Mouse (Mus musculus) embryonic fibroblast, embryonic 13.5 days (primary cell): ENCODE results near the gene Pou5f1. TPM values are rescaled to one million over a fixed set of nuclear protein-coding genes. Genes with fewer than 3 reads are reported as not detected.

Source experiments
- H3K27ac ChIP-seq: 2 replicates; pipeline ENCODE4 v1.5.1; 2012; ENCODE audit warnings: low read length, control low read depth, inconsistent platforms; ENCODE audit not compliant: insufficient read depth
- H3K4me1 ChIP-seq: 2 replicates; pipeline ENCODE4 v1.6.1; 2011; ENCODE audit warnings: low read length; ENCODE audit not compliant: control insufficient read depth, insufficient read depth
- H3K4me3 ChIP-seq: 2 replicates; pipeline ENCODE4 v1.5.1; 2011; ENCODE audit warnings: mild to moderate bottlenecking, control low read depth, low read length; ENCODE audit not compliant: insufficient read depth
- CTCF ChIP-seq: IDR thresholded peaks from 2 replicates; pipeline ENCODE4 v1.5.1; 2011; ENCODE audit warnings: mild to moderate bottlenecking, control low read depth, low read length, moderate library complexity, borderline replicate concordance; ENCODE audit not compliant: insufficient read depth
- POLR2A ChIP-seq: IDR thresholded peaks from 2 replicates; pipeline ENCODE4 v1.6.1; 2011; ENCODE audit warnings: low read depth, mild to moderate bottlenecking, control low read depth, low read length, moderate library complexity
- polyA plus RNA-seq: library from polyadenylated mRNA; stranded (reverse); fragments of >200 nt; gene quantifications from 2 replicates; pipeline ENCODE4 v1.2.4, GENCODE M21; 2011; ENCODE audit warnings: low read depth; ENCODE audit not compliant: missing spikeins, insufficient read length

The Pou5f1 gene
- polyA plus RNA-seq, 1 experiment, result 0.39 TPM

- Histone ChIP-seq H3K4me3 (no peak overlapping the region), H3K4me1 (peaks cover 4% of the 10 kb centered on the region), H3K27ac (peak overlapping the region; percentile 60)
- no peak for TF ChIP-seq CTCF
- peak; percentile 34; the same call in 1 of the 2 replicates for TF ChIP-seq POLR2A
These were observed 43.8 kb downstream of the Pou5f1 start for GRCm38 (mm10) chr17:35549437-35550142.

GRCm38 (mm10) chr17:35550143-35550494, 44.3 kb downstream of the Pou5f1 start:
- TF ChIP-seq POLR2A (no peak), CTCF (no peak)
- peaks cover 4% of the 10 kb centered on the region for H3K4me1 ChIP-seq
- H3K4me3 ChIP-seq, result no peak overlapping the region
- H3K27ac ChIP-seq, result peak overlapping the region; percentile 60

- Histone ChIP-seq H3K4me1 (peaks cover 4% of the 10 kb centered on the region), H3K4me3 (no peak overlapping the region), H3K27ac (no peak overlapping the region)
- TF ChIP-seq POLR2A (no peak), CTCF (no peak)
These were observed 45.1 kb downstream of the Pou5f1 start for GRCm38 (mm10) chr17:35550871-35551270.

GRCm38 (mm10) chr17:35551881-35552414, 46.1 kb downstream of the Pou5f1 start, which contains the start of gene Cdsn:
Gene Cdsn (plus strand): TSS chr17:35552128.
- Histone ChIP-seq H3K4me1 (peaks cover 4% of the 10 kb centered on the region), H3K27ac (no peak within 1 kb of the TSS), H3K4me3 (no peak within 1 kb of the TSS)
- TF ChIP-seq POLR2A, result no peak
- TF ChIP-seq CTCF, result no peak

GRCm38 (mm10) chr17:35554321-35554720, 48.5 kb downstream of the Pou5f1 start:
- Histone ChIP-seq H3K4me1 (peaks cover 6% of the 10 kb centered on the region), H3K27ac (no peak overlapping the region), H3K4me3 (no peak overlapping the region)
- TF ChIP-seq CTCF, result no peak
- TF ChIP-seq POLR2A, result no peak

GRCm38 (mm10) chr17:35554761-35555397, 49.1 kb downstream of the Pou5f1 start:
- Histone ChIP-seq H3K4me3 (no peak overlapping the region), H3K4me1 (peaks cover 6% of the 10 kb centered on the region), H3K27ac (no peak overlapping the region)
- no peak for TF ChIP-seq POLR2A

GRCm38 (mm10) chr17:35556186-35556765, 50.5 kb downstream of the Pou5f1 start:
- Histone ChIP-seq H3K4me1 (peaks cover 3% of the 10 kb centered on the region), H3K27ac (peak overlapping the region; percentile 77; the same call in 1 of the 2 replicates), H3K4me3 (no peak overlapping the region)
- TF ChIP-seq POLR2A, result no peak
- TF ChIP-seq CTCF, result no peak

GRCm38 (mm10) chr17:35556812-35557211, 51.0 kb downstream of the Pou5f1 start:
- H3K4me3 ChIP-seq, result no peak overlapping the region
- peak overlapping the region; percentile 77 for H3K27ac ChIP-seq
- TF ChIP-seq CTCF (peak; percentile 59; the same call in 1 of the 2 replicates), POLR2A (no peak)
- peaks cover 3% of the 10 kb centered on the region; the same call in 1 of the 2 replicates for H3K4me1 ChIP-seq

- H3K4me3 ChIP-seq, result no peak overlapping the region
- H3K27ac ChIP-seq, result peak overlapping the region; percentile 77
- peaks cover 3% of the 10 kb centered on the region; the same call in 1 of the 2 replicates for H3K4me1 ChIP-seq
- TF ChIP-seq CTCF, result no peak
- no peak for TF ChIP-seq POLR2A
These were observed 51.5 kb downstream of the Pou5f1 start for GRCm38 (mm10) chr17:35557351-35557750.
